Mouse (Mus musculus) 3T3-L1 (cell line): ENCODE measurements around the gene Cyp2d26.
"Not testable (repeated sequence)": the region's sequence is repeated elsewhere in the genome, so short reads cannot be mapped to it uniquely, and the experiment has no call there.

Experiments
- DNase-seq: peaks from one replicate; pipeline ENCODE4 v3.0.0-alpha.2; 2015; ENCODE audit warnings: low read depth, low spot score

The Cyp2d26 gene

GRCm38 (mm10) chr15:82794277-82794676, at the start of gene Cyp2d26:
Gene Cyp2d26, minus strand, starts transcription at chr15:82794294.
- DNase-seq: no peak

DNA sequence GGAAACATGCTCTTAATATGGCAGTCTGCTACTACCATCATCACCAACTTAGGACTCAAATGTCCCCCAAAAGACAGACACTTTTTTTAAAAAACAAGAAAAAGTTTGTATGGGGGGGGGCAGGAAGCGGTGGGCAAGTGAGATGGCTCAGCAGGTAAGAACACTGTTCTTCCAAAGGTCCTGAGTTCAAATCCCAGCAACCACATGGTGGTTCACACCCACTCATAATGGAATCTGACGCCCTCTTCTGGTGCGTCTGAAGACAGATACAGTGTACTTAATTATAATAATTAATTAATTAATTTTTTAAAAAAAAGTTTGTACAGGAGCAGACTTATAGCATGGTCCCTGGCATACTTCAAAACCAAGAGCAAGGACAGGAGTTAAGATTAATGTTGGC, 45.1 kb upstream of the Cyp2d26 start:
- no peak for DNase-seq

DNA sequence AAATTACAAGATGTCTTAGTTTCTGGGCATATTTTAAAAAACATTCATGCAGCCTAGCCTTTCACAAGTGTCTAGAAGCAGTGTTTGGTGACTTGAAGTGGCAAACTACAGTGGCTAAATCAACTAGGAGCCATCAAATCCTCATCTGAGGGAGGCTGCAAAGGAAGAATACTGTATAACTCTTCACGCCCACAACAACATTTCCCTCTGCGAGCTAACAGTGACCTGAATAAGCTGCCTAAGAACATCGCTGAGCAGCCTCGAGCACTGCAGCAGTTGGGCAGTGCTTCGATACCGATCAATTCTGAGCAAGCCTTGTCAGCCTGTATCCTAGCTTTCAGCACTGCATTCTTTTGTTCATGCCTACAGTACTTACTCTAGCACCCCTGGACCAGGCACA, 35.8 kb upstream of the Cyp2d26 start:
- no peak for DNase-seq

DNA sequence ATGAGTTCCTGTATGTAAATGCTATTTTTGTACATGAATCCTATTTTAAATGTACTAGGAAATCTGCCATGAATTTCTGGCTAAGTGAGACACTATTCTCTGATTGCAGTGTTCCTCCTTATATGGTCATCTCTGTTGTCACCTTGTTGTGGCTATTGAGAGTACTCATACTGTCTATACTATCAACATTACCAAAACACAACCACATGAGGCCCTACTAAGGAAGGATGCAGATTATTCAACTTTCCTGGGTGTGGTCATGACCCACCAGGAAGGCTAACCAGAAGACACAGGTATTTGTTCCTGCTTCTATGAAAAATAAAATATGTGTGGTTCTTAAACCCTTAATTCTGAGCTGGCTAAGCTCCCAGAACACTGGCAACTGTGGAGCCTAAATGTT, 31.8 kb upstream of the Cyp2d26 start:
- DNase-seq: no peak

GRCm38 (mm10) chr15:82822347-82822746, 28.3 kb upstream of the Cyp2d26 start:
- DNase-seq: no peak

- no peak for DNase-seq
Observed at GRCm38 (mm10) chr15:82821657-82822056, 27.6 kb upstream of the Cyp2d26 start.

GRCm38 (mm10) chr15:82815296-82815695, 21.2 kb upstream of the Cyp2d26 start:
- DNase-seq: no peak

GRCm38 (mm10) chr15:82814806-82815205, 20.7 kb upstream of the Cyp2d26 start:
- DNase-seq: peak; percentile 71

DNA sequence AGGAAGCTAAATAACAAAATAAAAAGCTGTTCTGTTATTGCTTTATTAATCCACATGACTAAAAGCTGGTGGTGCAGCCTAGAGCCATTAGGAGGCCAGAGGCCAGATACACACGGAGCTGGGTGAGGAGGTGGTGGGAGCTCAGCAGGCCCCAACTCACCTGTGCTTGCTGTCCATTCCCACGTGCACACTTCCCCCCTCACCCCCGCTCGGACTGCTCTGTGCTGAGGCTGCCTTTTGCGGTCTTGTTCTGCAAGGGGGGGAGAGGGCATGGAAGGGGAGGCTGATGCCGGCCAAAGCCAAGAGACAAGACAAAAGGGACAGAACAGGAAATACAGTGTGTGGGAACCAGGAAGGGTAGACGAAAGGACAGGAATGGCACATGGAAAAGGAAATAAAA, 20.2 kb upstream of the Cyp2d26 start:
- no peak for DNase-seq

DNA sequence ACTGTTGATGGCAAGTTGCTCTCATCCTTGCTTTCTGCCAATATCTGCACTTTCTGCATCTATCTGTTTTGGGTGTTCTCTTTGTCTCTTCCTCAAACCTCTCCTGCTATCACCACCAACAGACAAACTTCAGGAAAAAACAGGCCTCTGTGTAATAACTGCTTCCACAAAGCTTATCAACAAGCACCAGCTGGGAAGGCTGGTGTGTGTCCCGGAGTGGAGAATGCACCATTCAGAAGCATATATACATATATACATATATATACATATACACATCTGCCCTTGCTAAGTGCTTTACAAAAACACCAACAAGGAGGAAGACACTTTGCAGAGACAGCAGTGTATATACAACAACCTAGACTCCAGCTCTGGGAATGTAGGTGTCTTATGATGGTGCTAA, 16.5 kb upstream of the Cyp2d26 start:
- no peak for DNase-seq

DNA sequence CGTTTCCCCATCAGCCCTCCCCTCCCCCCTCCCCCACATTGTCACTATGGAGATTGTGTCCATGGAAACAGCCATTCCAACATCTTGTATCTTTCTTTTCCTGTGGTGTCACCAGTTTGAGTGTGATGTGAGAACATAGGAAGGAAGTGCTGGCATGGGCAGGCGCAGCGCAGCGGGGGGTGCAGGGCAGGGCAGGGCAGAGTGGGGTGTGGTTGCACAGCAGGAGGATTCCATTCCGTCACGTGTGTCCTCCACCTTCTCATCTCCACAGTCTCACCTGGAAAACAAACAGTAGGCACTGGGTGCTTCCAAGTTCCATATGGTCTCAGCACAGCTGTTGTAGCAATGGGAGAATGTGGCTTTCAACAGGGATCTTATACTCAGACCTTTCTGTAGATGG, 15.4 kb upstream of the Cyp2d26 start:
- no peak for DNase-seq

DNA sequence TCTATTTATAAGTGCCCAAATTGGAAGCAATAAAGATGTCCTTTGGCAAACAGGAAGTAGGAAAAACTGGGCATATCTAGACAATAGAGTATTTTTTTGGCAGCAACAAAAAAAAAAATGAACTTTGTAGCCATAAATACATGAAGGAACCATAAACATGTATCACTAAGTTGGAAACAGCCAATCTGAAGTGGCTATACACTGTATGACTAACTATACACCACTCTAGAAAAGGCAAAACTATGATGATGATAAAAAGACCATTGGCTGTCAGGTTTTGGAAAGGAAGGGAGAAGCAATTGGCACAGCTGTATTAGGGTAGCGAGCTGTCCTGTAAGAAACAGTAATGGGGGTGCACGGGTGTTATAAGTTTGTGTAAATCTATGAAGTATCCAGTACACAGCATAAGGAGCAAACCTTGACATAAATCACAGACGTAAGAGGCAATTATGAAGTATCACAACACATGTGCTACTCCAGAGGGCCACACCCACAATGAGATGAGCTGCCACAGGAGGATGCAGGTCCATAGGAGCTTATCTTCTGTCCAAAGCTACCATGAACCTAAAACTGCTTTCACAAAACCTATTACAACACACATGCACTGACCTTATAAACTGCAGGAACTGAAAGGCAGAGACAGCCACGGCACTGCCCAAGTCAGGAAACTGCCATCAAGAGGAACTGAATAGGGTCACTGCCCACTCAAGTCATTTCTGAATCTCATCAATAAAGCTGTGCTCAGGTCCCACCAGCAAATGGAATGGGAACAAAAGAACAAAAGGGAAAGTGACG, 13.1 kb upstream of the Cyp2d26 start:
- no peak for DNase-seq

DNA sequence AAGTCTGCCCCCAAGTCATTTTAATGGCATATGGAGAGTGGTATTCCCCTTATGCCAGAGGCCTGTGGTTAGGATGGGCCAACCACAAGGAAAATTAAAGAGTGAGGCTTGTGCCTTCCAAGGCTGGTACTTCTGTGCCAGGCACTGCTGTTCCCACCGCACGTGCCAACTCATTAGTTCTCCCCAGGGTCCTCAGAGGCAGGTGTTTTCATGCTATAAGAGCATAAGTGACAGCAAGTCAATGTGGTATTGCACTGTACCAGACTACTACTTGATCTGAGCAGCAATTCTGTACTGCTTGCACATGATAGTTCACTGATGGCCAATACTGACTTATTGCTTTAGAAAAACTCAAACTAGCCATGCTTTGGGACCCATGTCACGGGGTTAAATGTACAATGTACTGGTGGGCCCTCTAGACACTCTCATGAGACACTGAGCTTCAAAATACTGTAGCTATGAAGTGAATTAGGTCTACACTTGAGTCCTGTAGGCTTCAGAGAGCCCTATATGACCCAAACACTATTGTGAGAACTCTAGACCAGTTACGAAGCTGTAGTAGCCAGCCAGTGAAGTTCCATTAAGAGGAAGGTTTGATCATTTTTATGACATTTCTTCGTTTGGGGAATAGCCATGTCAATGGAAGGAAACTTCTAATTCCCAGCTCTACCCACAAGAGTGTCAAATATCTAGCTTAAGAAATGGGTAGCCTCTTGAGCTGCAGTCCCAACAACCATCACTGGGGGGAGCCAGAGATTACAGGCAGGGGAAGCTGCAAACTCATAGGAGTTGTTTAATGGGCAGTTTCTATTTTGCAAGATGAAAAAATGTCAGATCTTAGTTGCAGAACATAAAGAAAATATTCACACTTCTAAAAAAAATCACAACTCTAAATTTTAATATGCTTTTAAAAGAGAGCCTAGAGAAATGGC, 10.9 kb upstream of the Cyp2d26 start:
- DNase-seq: peak; percentile 88

GRCm38 (mm10) chr15:82795936-82796440, 1.9 kb upstream of the Cyp2d26 start:
- DNase-seq: no peak

DNA sequence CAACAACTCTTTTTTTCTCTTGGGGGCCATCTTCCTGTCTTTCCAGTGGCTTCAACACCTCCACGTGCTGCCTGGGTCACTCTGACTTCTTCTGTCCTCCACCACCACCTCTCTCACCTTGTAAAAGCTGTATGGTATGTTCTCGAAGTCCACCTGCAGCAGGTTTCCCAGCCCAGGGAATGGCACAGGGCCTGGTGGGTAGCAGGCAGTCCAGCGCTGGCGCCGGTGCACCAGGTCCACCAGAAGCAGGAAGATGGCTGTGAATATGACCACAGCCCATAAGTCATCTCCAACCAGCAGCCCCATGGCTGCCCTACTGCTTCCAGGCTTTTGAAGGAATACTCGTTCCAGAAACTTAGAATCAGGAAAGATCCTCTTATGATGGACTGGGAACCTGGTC, 226 bp downstream of the Cyp2d26 start:
- no peak for DNase-seq

DNA sequence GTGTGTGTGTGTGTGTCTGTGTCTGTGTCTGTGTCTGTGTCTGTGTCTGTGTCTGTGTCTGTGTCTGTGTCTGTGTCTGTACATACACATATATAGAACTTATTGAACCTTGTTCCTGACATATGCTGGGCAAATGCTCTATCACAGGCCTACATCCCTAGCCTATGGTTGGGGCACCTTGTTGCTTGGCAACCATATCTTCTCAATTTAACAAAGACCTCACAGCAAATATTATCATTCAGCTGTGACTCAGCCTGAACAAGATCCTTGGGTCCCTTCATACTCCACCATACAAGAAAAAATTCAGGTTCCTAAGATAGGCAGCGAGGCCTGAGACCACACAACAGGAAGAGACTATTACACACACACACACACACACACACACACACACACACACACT, 640 bp downstream of the Cyp2d26 start:
- no peak for DNase-seq

DNA sequence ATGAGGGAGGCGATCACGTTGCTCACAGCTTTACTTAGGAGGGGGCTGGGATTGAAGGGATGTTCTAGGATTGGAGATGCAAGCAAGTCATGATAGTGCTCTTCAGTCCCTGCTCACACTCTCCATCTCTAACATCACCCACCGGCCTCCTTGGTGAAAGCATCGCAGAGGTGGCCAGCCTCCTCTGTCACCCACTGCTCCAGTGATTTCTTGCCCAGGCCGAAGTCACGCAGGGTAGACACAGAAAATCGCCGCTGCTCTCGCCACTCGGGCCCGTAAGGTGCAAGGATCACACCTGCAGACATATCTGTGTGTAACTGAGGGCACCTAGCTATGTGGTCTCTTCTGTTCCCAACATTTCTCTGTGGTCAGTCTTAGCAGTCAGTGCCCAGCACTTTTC, 1.5 kb downstream of the Cyp2d26 start:
- DNase-seq: no peak

DNA sequence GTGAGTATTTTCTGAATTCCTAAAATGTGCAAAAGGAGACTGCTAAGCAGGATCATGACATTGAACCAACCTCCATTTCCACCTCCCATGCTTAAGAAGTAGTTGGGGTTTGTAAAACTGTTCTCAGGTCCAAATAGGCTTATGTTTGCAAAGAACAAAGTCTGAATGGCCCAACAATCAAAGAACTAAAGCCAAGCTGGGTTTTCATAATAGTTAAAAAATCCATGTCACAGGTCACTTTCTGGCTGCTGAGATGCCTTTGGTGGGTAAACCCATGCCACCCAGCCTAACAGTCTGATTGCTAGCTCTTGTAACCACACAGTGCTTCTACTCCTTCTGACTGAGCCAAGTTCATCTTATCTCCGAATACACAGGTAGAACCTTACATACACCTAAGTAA, 9.5 kb downstream of the Cyp2d26 start:
- DNase-seq: no peak

DNA sequence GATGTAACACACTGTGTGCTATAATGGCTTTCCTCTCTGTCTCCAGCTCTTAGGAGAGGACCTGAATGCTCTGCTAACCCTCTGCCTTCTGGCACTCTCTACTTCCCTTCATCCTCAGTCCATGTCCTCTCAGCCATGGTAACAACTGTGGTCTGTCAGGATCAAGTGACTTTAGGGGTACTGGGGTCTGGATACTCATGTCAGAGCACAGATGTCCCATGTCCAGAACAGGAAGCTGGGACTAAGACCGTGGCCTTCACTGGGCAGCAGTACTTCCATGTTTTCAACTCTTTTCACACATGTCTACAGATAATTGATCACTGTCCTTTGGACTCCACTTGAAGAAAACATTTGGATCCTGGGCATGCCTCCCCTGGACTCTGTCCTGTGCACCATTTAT, 10.3 kb downstream of the Cyp2d26 start:
- no peak for DNase-seq

DNA sequence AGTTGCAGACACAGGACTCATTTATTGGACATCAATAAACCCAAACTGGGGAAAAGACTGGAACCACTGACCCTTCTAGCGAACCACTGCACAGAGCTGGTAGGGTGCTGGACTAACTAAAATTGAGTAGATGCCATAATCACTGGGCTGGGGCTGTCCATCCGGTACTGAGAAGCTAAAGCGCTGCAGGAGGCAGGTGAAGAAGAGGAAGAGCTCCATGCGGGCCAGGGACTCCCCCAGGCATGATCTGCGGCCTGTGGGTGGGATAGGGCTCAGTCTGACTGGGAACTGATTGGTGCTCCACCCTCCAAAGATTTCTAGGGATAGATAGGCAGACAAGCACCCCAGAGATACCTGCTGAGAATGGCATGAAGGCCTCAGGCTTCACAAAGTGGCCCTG, 16.2 kb downstream of the Cyp2d26 start:
- not testable (repeated sequence) for DNase-seq

DNA sequence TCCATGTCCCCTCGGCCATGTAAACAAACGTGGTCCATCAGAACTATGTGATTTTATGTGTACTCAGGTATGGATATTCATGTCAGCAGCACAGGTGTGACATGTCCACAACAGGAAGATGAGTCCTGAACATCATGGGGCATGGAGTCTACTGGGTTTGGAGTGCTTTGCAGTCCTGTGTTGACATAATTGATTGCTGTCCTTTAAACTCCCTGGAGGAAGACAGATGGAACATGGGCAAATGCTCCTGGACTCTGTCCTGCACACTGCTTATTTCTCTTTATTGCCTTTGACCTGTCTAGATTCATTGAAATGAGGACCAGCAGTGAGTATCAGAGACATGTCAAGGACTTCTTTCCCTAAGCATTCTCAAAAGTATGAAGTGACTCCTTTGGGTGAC, 28.2 kb downstream of the Cyp2d26 start:
- no peak for DNase-seq

GRCm38 (mm10) chr15:82764881-82765280, 29.2 kb downstream of the Cyp2d26 start:
- DNase-seq: no peak
